16 mouse cellular contexts compared by ENCODE assay signal in the genomic region with DNA sequence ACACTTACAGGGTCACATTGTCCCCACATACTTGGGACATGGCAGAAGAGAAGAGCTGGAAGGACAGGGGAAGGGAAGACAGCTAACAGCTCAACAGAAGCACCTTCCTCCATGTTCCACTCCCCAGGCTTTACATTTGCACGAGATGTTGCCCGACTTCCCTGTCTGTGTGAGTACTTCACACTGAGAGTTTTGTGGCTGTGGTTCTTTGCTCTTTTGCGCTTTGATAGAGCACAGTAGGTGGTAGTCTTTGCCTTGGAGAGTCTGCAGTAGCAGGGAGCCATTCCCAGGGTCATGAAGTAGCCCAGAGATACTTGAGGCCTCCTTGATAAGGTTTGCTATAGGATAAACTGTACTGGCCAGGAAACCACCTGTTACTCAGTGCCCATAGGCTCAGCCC.
"Had no signal": no experiment of that assay in that cellular context is flagged by ENCODE, and none has a peak within 500 bp of the region (broad histone marks: within the 10 kb centered on the region; RNA-seq: fewer than 3 reads in every experiment).

No protein-coding gene starts in this region.

- H3K27ac ChIP-seq: neural tube, embryonic 13.5 days; neural tube, embryonic 15.5 days; stomach, embryonic 15.5 days; stomach, postnatal 0 days had no signal

- H3K9ac ChIP-seq: neural tube, embryonic 13.5 days; neural tube, embryonic 15.5 days; stomach, embryonic 15.5 days had no signal

- H3K27me3 ChIP-seq: neural tube, embryonic 13.5 days; neural tube, embryonic 15.5 days; stomach, embryonic 15.5 days had no signal

- H3K4me3 ChIP-seq: neural tube, embryonic 13.5 days; neural tube, embryonic 15.5 days; stomach, embryonic 15.5 days had no signal

- H3K4me1 ChIP-seq: neural tube, embryonic 15.5 days had no signal

- H3K36me3 ChIP-seq: stomach, embryonic 15.5 days had no signal

- DNase-seq: retina, postnatal 1 day; right cerebral cortex, adult 18-20 months; right cerebral cortex, postnatal 14 days; right cerebral cortex, postnatal 25 days; right cerebral cortex, postnatal 4 days; spleen, adult 18-20 months; thymus, adult 18-20 months; thymus, adult 2 months; thymus, postnatal 14 days; thymus, postnatal 25 days; thymus, postnatal 36 days; thymus, postnatal 4 days had no signal
